Mouse (Mus musculus): ENCODE results near the gene Supt6. TPM values are rescaled to one million over a fixed set of nuclear protein-coding genes. Genes with fewer than 3 reads are reported as not detected.
"Not testable (repeated sequence)": the region's sequence is repeated elsewhere in the genome, so short reads cannot be mapped to it uniquely, and the experiment has no call there.

The Supt6 gene
- 15.2 and 22.2 TPM in 2 replicates for polyA plus RNA-seq (2014; fragmentation: Nextera tagmentation; extraction: Ambion mirVana)

GRCm38 (mm10) chr11:78245627-78246317 lies at the start of gene Supt6, which contains the start of gene Sdf2:
Gene Supt6 (minus strand): TSS chr11:78245987.
Gene Sdf2 (plus strand): TSS chr11:78245746.
- H3K4me2 ChIP-seq = peak within 1 kb of the TSS; percentile 86
- H3K27me3 ChIP-seq (ENCODE audit: control insufficient read depth, insufficient read depth, low read length) = no peaks in the 10 kb centered on the region
- WGBS (ENCODE audit: insufficient replicate concordance) = under 1% methylated on average over 50 of the region's 50 CpGs
- peaks cover 14% of the 10 kb centered on the region for H3K4me1 ChIP-seq (ENCODE audit: control insufficient read depth, insufficient read depth, low read length)
- H3K9ac ChIP-seq (ENCODE audit: low read depth, low read length) = peak within 1 kb of the TSS; percentile 95
- ATAC-seq (replicated peaks; ENCODE audit: insufficient number of reproducible peaks, low FRiP score, low TSS enrichment) = peak; percentile 92
- peak within 1 kb of the TSS; percentile 93 for H3K27ac ChIP-seq (ENCODE audit: low read depth, low read length)
- H3K4me3 ChIP-seq (ENCODE audit: low read depth, low read length) = peak within 1 kb of the TSS; percentile 85
- H3K9me3 ChIP-seq (replicated peaks; ENCODE audit: control insufficient read depth, low read length) = no peaks in the 10 kb centered on the region
- H3K36me3 ChIP-seq (ENCODE audit: control insufficient read depth, insufficient read depth, low read length) = no peaks in the 10 kb centered on the region

GRCm38 (mm10) chr11:78294585-78294984 lies 48.8 kb upstream of the Supt6 start:
- H3K27ac ChIP-seq (ENCODE audit: low read depth, low read length) = no peak overlapping the region
- H3K9ac ChIP-seq (ENCODE audit: low read depth, low read length) = no peak overlapping the region
- H3K36me3 ChIP-seq (ENCODE audit: control insufficient read depth, insufficient read depth, low read length) = peaks cover 6% of the 10 kb centered on the region; the same call in 1 of the 2 replicates
- H3K4me1 ChIP-seq (ENCODE audit: control insufficient read depth, insufficient read depth, low read length) = no peaks in the 10 kb centered on the region
- H3K4me3 ChIP-seq (ENCODE audit: low read depth, low read length) = no peak overlapping the region
- H3K27me3 ChIP-seq (ENCODE audit: control insufficient read depth, insufficient read depth, low read length) = no peaks in the 10 kb centered on the region
- no peak overlapping the region for H3K4me2 ChIP-seq
- WGBS (ENCODE audit: insufficient replicate concordance) = 89% methylated on average over 6 of the region's 6 CpGs
- no peak for ATAC-seq (replicated peaks; ENCODE audit: insufficient number of reproducible peaks, low FRiP score, low TSS enrichment)
- H3K9me3 ChIP-seq (replicated peaks; ENCODE audit: control insufficient read depth, low read length) = no peaks in the 10 kb centered on the region

- H3K36me3 ChIP-seq (ENCODE audit: control insufficient read depth, insufficient read depth, low read length) = peaks cover 27% of the 10 kb centered on the region
- WGBS (ENCODE audit: insufficient replicate concordance) = 89% methylated on average over 4 of the region's 4 CpGs
These were observed 44.9 kb upstream of the Supt6 start, which contains the start of gene BC030499 for GRCm38 (mm10) chr11:78290654-78291053. Gene BC030499 (plus strand): TSS chr11:78290841.

GRCm38 (mm10) chr11:78289146-78289763 lies 43.5 kb upstream of the Supt6 start:
- 84% methylated on average over 7 of the region's 7 CpGs for WGBS (ENCODE audit: insufficient replicate concordance)
- Histone ChIP-seq H3K9ac (ENCODE audit: low read depth, low read length) (no peak overlapping the region), H3K9me3 (replicated peaks; ENCODE audit: control insufficient read depth, low read length) (no peaks in the 10 kb centered on the region)

More at GRCm38 (mm10) chr11:78290654-78291053, 44.9 kb upstream of the Supt6 start, which contains the start of gene BC030499:
- no peak for ATAC-seq (replicated peaks; ENCODE audit: insufficient number of reproducible peaks, low FRiP score, low TSS enrichment)
- H3K27me3 ChIP-seq (ENCODE audit: control insufficient read depth, insufficient read depth, low read length) = no peaks in the 10 kb centered on the region
- no peak within 1 kb of the TSS for H3K4me3 ChIP-seq (ENCODE audit: low read depth, low read length)
- H3K4me1 ChIP-seq (ENCODE audit: control insufficient read depth, insufficient read depth, low read length) = no peaks in the 10 kb centered on the region
- H3K9me3 ChIP-seq (replicated peaks; ENCODE audit: control insufficient read depth, low read length) = no peaks in the 10 kb centered on the region
- no peak within 1 kb of the TSS for H3K27ac ChIP-seq (ENCODE audit: low read depth, low read length)
- no peak within 1 kb of the TSS for H3K4me2 ChIP-seq
- no peak within 1 kb of the TSS for H3K9ac ChIP-seq (ENCODE audit: low read depth, low read length)

GRCm38 (mm10) chr11:78279586-78279985 lies 33.8 kb upstream of the Supt6 start:
- Histone ChIP-seq H3K4me2 (no peak overlapping the region), H3K9ac (ENCODE audit: low read depth, low read length) (no peak overlapping the region), H3K27me3 (ENCODE audit: control insufficient read depth, insufficient read depth, low read length) (no peaks in the 10 kb centered on the region), H3K9me3 (replicated peaks; ENCODE audit: control insufficient read depth, low read length) (no peaks in the 10 kb centered on the region), H3K36me3 (ENCODE audit: control insufficient read depth, insufficient read depth, low read length) (peaks cover 46% of the 10 kb centered on the region), H3K27ac (ENCODE audit: low read depth, low read length) (no peak overlapping the region), H3K4me1 (ENCODE audit: control insufficient read depth, insufficient read depth, low read length) (no peaks in the 10 kb centered on the region), H3K4me3 (ENCODE audit: low read depth, low read length) (no peak overlapping the region)
- ATAC-seq (replicated peaks; ENCODE audit: insufficient number of reproducible peaks, low FRiP score, low TSS enrichment) = no peak
- WGBS (ENCODE audit: insufficient replicate concordance) = 89% methylated on average over 4 of the region's 4 CpGs

More at GRCm38 (mm10) chr11:78289146-78289763, 43.5 kb upstream of the Supt6 start:
- H3K4me3 ChIP-seq (ENCODE audit: low read depth, low read length) = no peak overlapping the region
- H3K4me1 ChIP-seq (ENCODE audit: control insufficient read depth, insufficient read depth, low read length) = no peaks in the 10 kb centered on the region
- H3K27me3 ChIP-seq (ENCODE audit: control insufficient read depth, insufficient read depth, low read length) = no peaks in the 10 kb centered on the region
- H3K4me2 ChIP-seq = no peak overlapping the region
- no peak overlapping the region for H3K27ac ChIP-seq (ENCODE audit: low read depth, low read length)
- no peak for ATAC-seq (replicated peaks; ENCODE audit: insufficient number of reproducible peaks, low FRiP score, low TSS enrichment)
- H3K36me3 ChIP-seq (ENCODE audit: control insufficient read depth, insufficient read depth, low read length) = peaks cover 35% of the 10 kb centered on the region

- ATAC-seq (replicated peaks; ENCODE audit: insufficient number of reproducible peaks, low FRiP score, low TSS enrichment) = no peak
- Histone ChIP-seq H3K9ac (ENCODE audit: low read depth, low read length) (no peak overlapping the region), H3K4me3 (ENCODE audit: low read depth, low read length) (no peak overlapping the region), H3K9me3 (replicated peaks; ENCODE audit: control insufficient read depth, low read length) (no peaks in the 10 kb centered on the region), H3K4me2 (no peak overlapping the region), H3K27me3 (ENCODE audit: control insufficient read depth, insufficient read depth, low read length) (no peaks in the 10 kb centered on the region), H3K27ac (ENCODE audit: low read depth, low read length) (no peak overlapping the region), H3K36me3 (ENCODE audit: control insufficient read depth, insufficient read depth, low read length) (peaks cover 53% of the 10 kb centered on the region), H3K4me1 (ENCODE audit: control insufficient read depth, insufficient read depth, low read length) (no peaks in the 10 kb centered on the region)
- 78% methylated on average over 7 of the region's 7 CpGs for WGBS (ENCODE audit: insufficient replicate concordance)
These were observed 33.1 kb upstream of the Supt6 start for GRCm38 (mm10) chr11:78278853-78279252.

GRCm38 (mm10) chr11:78276169-78276568 lies 30.4 kb upstream of the Supt6 start:
- not testable (repeated sequence) for H3K4me3 ChIP-seq (ENCODE audit: low read depth, low read length); ATAC-seq (replicated peaks; ENCODE audit: insufficient number of reproducible peaks, low FRiP score, low TSS enrichment); H3K9ac ChIP-seq (ENCODE audit: low read depth, low read length); H3K4me1 ChIP-seq (ENCODE audit: control insufficient read depth, insufficient read depth, low read length); H3K27ac ChIP-seq (ENCODE audit: low read depth, low read length); H3K27me3 ChIP-seq (ENCODE audit: control insufficient read depth, insufficient read depth, low read length); H3K9me3 ChIP-seq (replicated peaks; ENCODE audit: control insufficient read depth, low read length); H3K4me2 ChIP-seq
- WGBS (ENCODE audit: insufficient replicate concordance) = 91% methylated on average over 4 of the region's 4 CpGs
- H3K36me3 ChIP-seq (ENCODE audit: control insufficient read depth, insufficient read depth, low read length) = peaks cover 63% of the 10 kb centered on the region

- Histone ChIP-seq H3K27ac (ENCODE audit: low read depth, low read length) (no peak overlapping the region), H3K27me3 (ENCODE audit: control insufficient read depth, insufficient read depth, low read length) (no peaks in the 10 kb centered on the region), H3K4me3 (ENCODE audit: low read depth, low read length) (no peak overlapping the region), H3K4me1 (ENCODE audit: control insufficient read depth, insufficient read depth, low read length) (no peaks in the 10 kb centered on the region), H3K9me3 (replicated peaks; ENCODE audit: control insufficient read depth, low read length) (no peaks in the 10 kb centered on the region), H3K4me2 (no peak overlapping the region), H3K9ac (ENCODE audit: low read depth, low read length) (no peak overlapping the region), H3K36me3 (ENCODE audit: control insufficient read depth, insufficient read depth, low read length) (peaks cover 60% of the 10 kb centered on the region)
- WGBS (ENCODE audit: insufficient replicate concordance) = 96% methylated on average over 1 of the region's 1 CpGs
- no peak for ATAC-seq (replicated peaks; ENCODE audit: insufficient number of reproducible peaks, low FRiP score, low TSS enrichment)
These were observed 29.8 kb upstream of the Supt6 start for GRCm38 (mm10) chr11:78275596-78275995.

Measured in heart, embryonic 11.5 days (tissue).